ENCODE assay signal across 8 mouse cellular contexts in genomic region chr14:75456489-75457220, GRCm38 (mm10). TPM values are rescaled to one million over a fixed set of nuclear protein-coding genes. Genes with fewer than 3 reads are reported as not detected.
DNase-seq lines count a peak whose midpoint lies in the region; ATAC-seq and TF ChIP-seq lines count a peak whose summit lies in the region.

No protein-coding gene starts in this region.

- H3K27me3 ChIP-seq in lung, embryonic 14.5 days (ENCODE audit: insufficient read depth, low read length) = peaks cover 17% of the 10 kb centered on the region; the same call in 1 of the 2 replicates
- peaks cover 13% of the 10 kb centered on the region for H3K27me3 ChIP-seq in limb, embryonic 15.5 days
- no peaks in the 10 kb centered on the region for H3K27me3 ChIP-seq in neural tube, embryonic 12.5 days (replicated peaks)

- H3K4me1 ChIP-seq in lung, embryonic 14.5 days (ENCODE audit: insufficient read depth) = no peaks in the 10 kb centered on the region
- peaks cover 19% of the 10 kb centered on the region for H3K4me1 ChIP-seq in limb, embryonic 15.5 days
- H3K4me1 ChIP-seq in neural tube, embryonic 12.5 days = peaks cover 46% of the 10 kb centered on the region

- peak overlapping the region; percentile 26 for H3K4me3 ChIP-seq in lung, embryonic 14.5 days (ENCODE audit: low read depth, low read length)
- H3K4me3 ChIP-seq in limb, embryonic 15.5 days = peak overlapping the region; percentile 32
- peak overlapping the region; percentile 40 for H3K4me3 ChIP-seq in neural tube, embryonic 12.5 days

- peak; percentile 76 for ATAC-seq in lung, embryonic 14.5 days (ENCODE audit: insufficient read depth)
- ATAC-seq in limb, embryonic 15.5 days (ENCODE audit: insufficient number of reproducible peaks, low FRiP score, low TSS enrichment, low read depth) = no peak
- peak; percentile 39; the same call in 1 of the 2 replicates for ATAC-seq in neural tube, embryonic 12.5 days (ENCODE audit: low FRiP score, low read depth)

- peak overlapping the region; percentile 58 for H3K4me2 ChIP-seq in lung, embryonic 14.5 days
- H3K4me2 ChIP-seq in limb, embryonic 15.5 days = peak overlapping the region; percentile 56
- peak overlapping the region; percentile 75 for H3K4me2 ChIP-seq in neural tube, embryonic 12.5 days (replicated peaks)

- H3K36me3 ChIP-seq in lung, embryonic 14.5 days (ENCODE audit: insufficient read depth) = no peaks in the 10 kb centered on the region
- H3K36me3 ChIP-seq in limb, embryonic 15.5 days = no peaks in the 10 kb centered on the region
- no peaks in the 10 kb centered on the region for H3K36me3 ChIP-seq in neural tube, embryonic 12.5 days

- H3K9me3 ChIP-seq in lung, embryonic 14.5 days (ENCODE audit: low read depth, low read length) = no peaks in the 10 kb centered on the region
- H3K9me3 ChIP-seq in limb, embryonic 15.5 days = no peaks in the 10 kb centered on the region
- H3K9me3 ChIP-seq in neural tube, embryonic 12.5 days = no peaks in the 10 kb centered on the region

- DNase-seq in lung, embryonic 14.5 days = peak; percentile 67
- no peak for DNase-seq in lung, postnatal 10 days
- peak; percentile 26 to 37 for DNase-seq in cerebellum, postnatal 36 days
- peak; percentile 25 for DNase-seq in gastrocnemius, postnatal 25 days
- peak; percentile 37 for DNase-seq in kidney, adult 11 months
- no peak for DNase-seq in urinary bladder, adult 18-20 months (ENCODE audit: low spot score in 2 of 2)

- peak; percentile 53 for TF ChIP-seq CTCF in lung, embryonic 14.5 days (IDR thresholded peaks at IDR 0.05; ENCODE audit: low read depth)

- no peak overlapping the region for H3K27ac ChIP-seq in lung, embryonic 14.5 days (ENCODE audit: low read depth)
- peak overlapping the region; percentile 54 for H3K27ac ChIP-seq in limb, embryonic 15.5 days
- peak overlapping the region; percentile 22 for H3K27ac ChIP-seq in neural tube, embryonic 12.5 days

- WGBS in lung, embryonic 14.5 days = 3% methylated on average over 13 of the region's 13 CpGs
- 5% methylated on average over 13 of the region's 13 CpGs for WGBS in limb, embryonic 15.5 days
- WGBS in neural tube, embryonic 12.5 days = 4% methylated on average over 13 of the region's 13 CpGs

- H3K9ac ChIP-seq in lung, embryonic 14.5 days = peak overlapping the region; percentile 34; the same call in 1 of the 2 replicates
- 0 out of 2 replicates have a peak overlapping the region, but pooled peaks have one; percentile 20 for H3K9ac ChIP-seq in limb, embryonic 15.5 days
- peak overlapping the region; percentile 49 for H3K9ac ChIP-seq in neural tube, embryonic 12.5 days

RNA-seq across cellular contexts. Expression of gene Siah3, which starts 0.9 kb away (rescaled TPM):
- 0.07 TPM in 1 of 2 replicates, not detected in the other for polyA plus RNA-seq in lung, embryonic 14.5 days (2014; fragmentation: Nextera tagmentation; extraction: Ambion mirVana)
- total RNA-seq in gastrocnemius, postnatal 25 days (2021) = under 1 TPM; 0.05 to 0.16 TPM
- polyA plus RNA-seq in limb, embryonic 15.5 days (2015; fragmentation: Nextera tagmentation; extraction: Ambion mirVana) = 0.16 and 0.27 TPM in 2 replicates
- polyA plus RNA-seq in neural tube, embryonic 12.5 days (2016; fragmentation: Nextera tagmentation; extraction: Ambion mirVana) = 2.8 and 3.7 TPM in 2 replicates

Comparison
In these comparisons a context has a peak if more than half of its experiments do, and no peak if none do; other contexts are left out.
1. DNase-seq: peak in lung, embryonic 14.5 days (single experiment), cerebellum, postnatal 36 days (2 of 2), gastrocnemius, postnatal 25 days (single experiment) and kidney, adult 11 months (single experiment); none in lung, postnatal 10 days (single experiment) and urinary bladder, adult 18-20 months (0 of 2).
2. Peak in every context shown above with its lines, with median percentiles within 50 percentile points of each other: H3K4me2 ChIP-seq, H3K4me3 ChIP-seq and H3K9ac ChIP-seq.